Mouse (Mus musculus): ENCODE results near the gene Apon.
"Not testable (repeated sequence)": the region's sequence is repeated elsewhere in the genome, so short reads cannot be mapped to it uniquely, and the experiment has no call there.

The Apon gene

GRCm38 (mm10) chr10:128271883-128272282 lies 18.0 kb downstream of the Apon start:
- no peak for DNase-seq (ENCODE audit: low read depth in 1 of 2, low spot score in 2 of 2)

- DNase-seq (ENCODE audit: low read depth in 1 of 2, low spot score in 2 of 2) = not testable (repeated sequence)
Observed at GRCm38 (mm10) chr10:128272819-128273439, 19.0 kb downstream of the Apon start.

- DNase-seq (ENCODE audit: low read depth in 1 of 2, low spot score in 2 of 2) = not testable (repeated sequence)
Observed at GRCm38 (mm10) chr10:128275374-128275773, 21.5 kb downstream of the Apon start.

GRCm38 (mm10) chr10:128278158-128278557 lies 24.3 kb downstream of the Apon start:
- DNase-seq (ENCODE audit: low read depth in 1 of 2, low spot score in 2 of 2) = no peak

GRCm38 (mm10) chr10:128280943-128281342 lies 27.0 kb downstream of the Apon start:
- no peak for DNase-seq (ENCODE audit: low read depth in 1 of 2, low spot score in 2 of 2)

- no peak for DNase-seq (ENCODE audit: low read depth in 1 of 2, low spot score in 2 of 2)
Observed at GRCm38 (mm10) chr10:128281682-128282081, 27.8 kb downstream of the Apon start.

- DNase-seq (ENCODE audit: low read depth in 1 of 2, low spot score in 2 of 2) = no peak
Observed at GRCm38 (mm10) chr10:128282886-128283450, 29.1 kb downstream of the Apon start.

- DNase-seq (ENCODE audit: low read depth in 1 of 2, low spot score in 2 of 2) = peak in 1 of 2 experiments; percentile 23
Observed at GRCm38 (mm10) chr10:128283604-128284579, 30.0 kb downstream of the Apon start.

- not testable (repeated sequence) for DNase-seq (ENCODE audit: low read depth in 1 of 2, low spot score in 2 of 2)
Observed at GRCm38 (mm10) chr10:128290594-128290993, 36.7 kb downstream of the Apon start.

- no peak for DNase-seq (ENCODE audit: low read depth in 1 of 2, low spot score in 2 of 2)
Observed at GRCm38 (mm10) chr10:128296370-128297090, 42.6 kb downstream of the Apon start.

GRCm38 (mm10) chr10:128297221-128297620 lies 43.3 kb downstream of the Apon start:
- no peak for DNase-seq (ENCODE audit: low read depth in 1 of 2, low spot score in 2 of 2)

GRCm38 (mm10) chr10:128297622-128298021 lies 43.7 kb downstream of the Apon start:
- DNase-seq (ENCODE audit: low read depth in 1 of 2, low spot score in 2 of 2) = no peak

- DNase-seq (ENCODE audit: low read depth in 1 of 2, low spot score in 2 of 2) = peak; percentile 34 to 38
Observed at GRCm38 (mm10) chr10:128298243-128298642, 44.3 kb downstream of the Apon start.

- DNase-seq (ENCODE audit: low read depth in 1 of 2, low spot score in 2 of 2) = peak; percentile 8 to 22
Observed at GRCm38 (mm10) chr10:128298702-128299171, 44.8 kb downstream of the Apon start, which contains the start of gene Il23a. Il23a (minus strand) TSS chr10:128298752.

- no peak for DNase-seq (ENCODE audit: low read depth in 1 of 2, low spot score in 2 of 2)
Observed at GRCm38 (mm10) chr10:128302357-128302756, 48.5 kb downstream of the Apon start.

- no peak for DNase-seq (ENCODE audit: low read depth in 1 of 2, low spot score in 2 of 2)
Observed at GRCm38 (mm10) chr10:128302785-128303125, 48.9 kb downstream of the Apon start.

GRCm38 (mm10) chr10:128303126-128304021 lies 49.5 kb downstream of the Apon start, which contains the start of gene Pan2:
Pan2 (plus strand) TSS chr10:128303335.
- peak; percentile 98 to 99 for DNase-seq (ENCODE audit: low read depth in 1 of 2, low spot score in 2 of 2)

Data from monocyte, adult 2 months (primary cell).